Mouse (Mus musculus) lung, postnatal 36 days (tissue): Measurements from ENCODE around the gene Usp4.

Experiments used
- DNase-seq: peaks from one replicate; pipeline ENCODE4 v3.0.0; 2022; ENCODE audit warnings: mixed read lengths

Usp4 gene

GRCm38 (mm10) chr9:108342301-108342831 lies 5.3 kb upstream of the Usp4 start:
- peak; percentile 63 for DNase-seq

- DNase-seq, result no peak
Observed at GRCm38 (mm10) chr9:108343331-108343730, 4.3 kb upstream of the Usp4 start.

- DNase-seq, result no peak
Observed at GRCm38 (mm10) chr9:108343835-108344234, 3.8 kb upstream of the Usp4 start.

- DNase-seq, result no peak
Observed at GRCm38 (mm10) chr9:108344471-108344870, 3.2 kb upstream of the Usp4 start.

GRCm38 (mm10) chr9:108347024-108347423 lies 629 bp upstream of the Usp4 start:
- no peak for DNase-seq

- DNase-seq, result no peak
Observed at GRCm38 (mm10) chr9:108348290-108348680, 632 bp downstream of the Usp4 start.

GRCm38 (mm10) chr9:108349727-108350126 lies 2.1 kb downstream of the Usp4 start:
- no peak for DNase-seq

- no peak for DNase-seq
Observed at GRCm38 (mm10) chr9:108378234-108378633, 30.6 kb downstream of the Usp4 start.

GRCm38 (mm10) chr9:108378736-108379135 lies 31.1 kb downstream of the Usp4 start:
- DNase-seq, result peak; percentile 12

GRCm38 (mm10) chr9:108379294-108379693 lies 31.6 kb downstream of the Usp4 start:
- no peak for DNase-seq

GRCm38 (mm10) chr9:108381382-108381781 lies 33.7 kb downstream of the Usp4 start:
- DNase-seq, result peak; percentile 72

- DNase-seq, result no peak
Observed at GRCm38 (mm10) chr9:108385006-108385405, 37.4 kb downstream of the Usp4 start.

GRCm38 (mm10) chr9:108386816-108387215 lies 39.2 kb downstream of the Usp4 start:
- DNase-seq, result no peak

GRCm38 (mm10) chr9:108388601-108389000 lies 40.9 kb downstream of the Usp4 start:
- no peak for DNase-seq

GRCm38 (mm10) chr9:108389220-108389619 lies 41.6 kb downstream of the Usp4 start:
- DNase-seq, result no peak

- no peak for DNase-seq
Observed at GRCm38 (mm10) chr9:108392676-108393075, 45.0 kb downstream of the Usp4 start, which contains the start of gene 1700102P08Rik. Gene 1700102P08Rik, plus strand, starts transcription at chr9:108392805.

- no peak for DNase-seq
Observed at GRCm38 (mm10) chr9:108394191-108394590, 46.5 kb downstream of the Usp4 start.

- no peak for DNase-seq
Observed at GRCm38 (mm10) chr9:108395427-108395826, 47.8 kb downstream of the Usp4 start.

- no peak for DNase-seq
Observed at GRCm38 (mm10) chr9:108398324-108398723, 50.7 kb downstream of the Usp4 start.

GRCm38 (mm10) chr9:108401186-108401960 lies 53.7 kb downstream of the Usp4 start:
- peak; percentile 65 for DNase-seq

- DNase-seq, result no peak
Observed at GRCm38 (mm10) chr9:108403081-108403480, 55.4 kb downstream of the Usp4 start.

GRCm38 (mm10) chr9:108404451-108404850 lies 56.8 kb downstream of the Usp4 start:
- no peak for DNase-seq

GRCm38 (mm10) chr9:108409535-108409934 lies 61.9 kb downstream of the Usp4 start:
- no peak for DNase-seq

GRCm38 (mm10) chr9:108411381-108411942 lies 63.8 kb downstream of the Usp4 start:
- DNase-seq, result no peak
